Mouse (Mus musculus) kidney, postnatal 10 days (tissue): ENCODE results near the gene Gm20816.
"Not testable (repeated sequence)": the region's sequence is repeated elsewhere in the genome, so short reads cannot be mapped to it uniquely, and the experiment has no call there.

Experiments used
- DNase-seq: peaks from one replicate; pipeline ENCODE4 v3.0.0; 2021; ENCODE audit warnings: mixed read lengths

Gene Gm20816

DNA sequence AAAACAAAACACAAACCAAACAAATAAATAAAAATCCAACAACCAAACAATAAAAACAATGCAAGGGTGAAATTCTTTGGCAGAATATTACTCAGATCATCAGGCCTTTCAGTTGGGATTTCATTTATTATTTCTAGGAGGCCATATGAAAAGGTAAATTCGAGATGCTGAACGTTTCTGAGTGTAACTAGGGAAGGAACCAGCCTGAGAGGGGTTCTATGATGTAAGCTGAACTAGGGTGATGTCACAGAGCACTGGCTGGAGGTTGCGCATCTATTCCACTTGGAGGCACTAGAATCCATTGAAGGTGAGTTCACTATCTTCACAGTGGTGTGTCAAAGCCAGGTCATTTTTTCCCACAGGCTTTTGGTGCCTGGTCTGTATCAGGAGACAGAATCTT lies at the start of gene Gm20816:
Gm20816 (plus strand) TSS at position 301 of the 400 bp plus-strand sequence.
- not testable (repeated sequence) for DNase-seq
